37 mouse cellular contexts compared by ENCODE assay signal in the genomic region with DNA sequence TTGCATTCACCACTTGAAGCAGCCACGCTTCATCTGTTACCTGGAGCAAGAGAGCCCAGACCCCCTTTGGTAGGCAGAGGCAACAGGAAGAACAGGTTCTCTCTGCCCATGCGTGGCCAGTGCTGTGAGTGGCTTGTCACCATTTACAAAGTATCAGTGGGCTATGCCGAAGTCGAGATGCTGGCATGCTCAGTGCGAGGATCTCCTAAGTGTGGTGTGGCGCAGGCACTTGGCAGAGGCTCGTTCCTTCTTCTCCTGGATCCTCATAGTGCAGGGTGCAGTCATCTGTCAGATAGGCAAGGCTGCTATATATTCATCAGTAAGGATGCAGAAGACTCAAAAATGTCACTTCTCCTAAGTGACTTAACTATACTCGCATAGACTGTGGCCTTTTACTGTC. TPM values are rescaled to one million over a fixed set of nuclear protein-coding genes. Genes with fewer than 3 reads are reported as not detected.
DNase-seq lines count a peak whose midpoint lies in the region; ATAC-seq and TF ChIP-seq lines count a peak whose summit lies in the region.
"Had no signal": no experiment of that assay in that cellular context is flagged by ENCODE, and none has a peak within 500 bp of the region (broad histone marks: within the 10 kb centered on the region; RNA-seq: fewer than 3 reads in every experiment).

No protein-coding gene starts in this region.

- no peak for DNase-seq in forebrain, postnatal 0 days
- DNase-seq in left cerebral cortex, adult 2 months (ENCODE audit: extremely low spot score in 1 of 2, low spot score in 2 of 2): no peak
- no peak for DNase-seq in left cerebral cortex, adult 11 months (ENCODE audit: low spot score)
- DNase-seq in thymus, postnatal 25 days: no peak
- DNase-seq: adrenal gland, postnatal 10 days; adrenal gland, postnatal 36 days; B cell, adult 2 months; cerebellum, adult 11 months; cerebellum, adult 2 months; cerebellum, adult 9-11 months; cerebellum, postnatal 25 days; embryo, embryonic 11 days; gastrocnemius, postnatal 10 days; gastrocnemius, postnatal 36 days; heart, adult 2 months; heart, postnatal 14 days; heart, postnatal 4 days had no signal

- H3K36me3 ChIP-seq in forebrain, postnatal 0 days (ENCODE audit: insufficient read depth): peaks cover 18% of the 10 kb centered on the region
- H3K36me3 ChIP-seq in forebrain, embryonic 16.5 days (ENCODE audit: control insufficient read depth, insufficient read depth): peaks cover 7% of the 10 kb centered on the region; the same call in 1 of the 2 replicates
- H3K36me3 ChIP-seq: embryonic facial prominence, embryonic 10.5 days; G1E; heart, embryonic 10.5 days; heart, embryonic 13.5 days had no signal

- no peaks in the 10 kb centered on the region for H3K9me3 ChIP-seq in forebrain, postnatal 0 days (ENCODE audit: low read length)
- no peaks in the 10 kb centered on the region for H3K9me3 ChIP-seq in forebrain, embryonic 16.5 days (ENCODE audit: control insufficient read depth, low read length)
- H3K9me3 ChIP-seq: embryonic facial prominence, embryonic 10.5 days; embryonic facial prominence, embryonic 13.5 days; G1E; heart, embryonic 10.5 days; heart, embryonic 13.5 days had no signal

- peak overlapping the region; percentile 21; the same call in 1 of the 2 replicates for H3K27ac ChIP-seq in forebrain, postnatal 0 days (ENCODE audit: low read depth, low read length)
- no peak overlapping the region for H3K27ac ChIP-seq in forebrain, embryonic 16.5 days (ENCODE audit: low read length)
- peak overlapping the region; percentile 60 for H3K27ac ChIP-seq in left cerebral cortex, adult 2 months
- H3K27ac ChIP-seq in cortical plate, adult 2 months (ENCODE audit: insufficient read depth, low read length): peak overlapping the region; percentile 84
- H3K27ac ChIP-seq: embryonic facial prominence, embryonic 10.5 days; embryonic facial prominence, embryonic 13.5 days; heart, adult 2 months; heart, embryonic 10.5 days; heart, embryonic 13.5 days; hindbrain, embryonic 14.5 days; hindbrain, postnatal 0 days had no signal

- H3K4me3 ChIP-seq in forebrain, postnatal 0 days (ENCODE audit: low read depth, low read length): no peak overlapping the region
- H3K4me3 ChIP-seq in forebrain, embryonic 16.5 days (replicated peaks; ENCODE audit: low read length): no peak overlapping the region
- H3K4me3 ChIP-seq in left cerebral cortex, adult 2 months: no peak overlapping the region
- no peak overlapping the region for H3K4me3 ChIP-seq in cortical plate, adult 2 months (ENCODE audit: insufficient read depth, low read length)
- H3K4me3 ChIP-seq: embryonic facial prominence, embryonic 10.5 days; embryonic facial prominence, embryonic 13.5 days; heart, adult 2 months; heart, embryonic 10.5 days; heart, embryonic 13.5 days had no signal

- intact Hi-C loops in left cerebral cortex, adult 2 months (cut with DNase I): loop anchor here (5.0 kb wide), 1 partner anchor 247 kb away; no protein-coding TSS in a partner anchor

- H3K9ac ChIP-seq in forebrain, postnatal 0 days: no peak overlapping the region
- H3K9ac ChIP-seq in forebrain, embryonic 16.5 days (replicated peaks; ENCODE audit: low read depth, low read length): no peak overlapping the region
- H3K9ac ChIP-seq: embryonic facial prominence, embryonic 13.5 days; heart, embryonic 13.5 days; hindbrain, embryonic 14.5 days had no signal

- no peak for TF ChIP-seq POLR2A in cortical plate, adult 2 months (IDR thresholded peaks at IDR 0.05; ENCODE audit: extremely low read depth, insufficient read depth, low read length)

- 0 out of 2 replicates have a peak, but pooled peaks cover 4% of the 10 kb centered on the region for H3K4me1 ChIP-seq in forebrain, postnatal 0 days (ENCODE audit: insufficient read depth)
- H3K4me1 ChIP-seq in forebrain, embryonic 16.5 days (replicated peaks; ENCODE audit: control insufficient read depth, insufficient read depth, low read length): peaks cover 4% of the 10 kb centered on the region; the same call in 1 of the 2 replicates
- H3K4me1 ChIP-seq in cortical plate, adult 2 months (ENCODE audit: control insufficient read depth, insufficient read depth, low read length): peaks cover 15% of the 10 kb centered on the region
- H3K4me1 ChIP-seq: embryonic facial prominence, embryonic 10.5 days; embryonic facial prominence, embryonic 13.5 days; heart, embryonic 10.5 days; heart, embryonic 13.5 days had no signal

- H3K4me2 ChIP-seq in forebrain, postnatal 0 days (ENCODE audit: low read depth): no peak overlapping the region
- no peak overlapping the region for H3K4me2 ChIP-seq in forebrain, embryonic 16.5 days (ENCODE audit: low read length)
- H3K4me2 ChIP-seq: embryonic facial prominence, embryonic 13.5 days; heart, embryonic 13.5 days; hindbrain, embryonic 14.5 days had no signal

- ATAC-seq in forebrain, postnatal 0 days: no peak
- no peak for ATAC-seq in forebrain, embryonic 16.5 days
- ATAC-seq: forebrain, embryonic 14.5 days; hindbrain, postnatal 0 days; inflammation-experienced regulatory T-cells, adult 6 months; intestine, embryonic 16.5 days; Patski had no signal

- H3K27me3 ChIP-seq in forebrain, postnatal 0 days (ENCODE audit: insufficient read depth, low read length): no peaks in the 10 kb centered on the region
- H3K27me3 ChIP-seq in forebrain, embryonic 16.5 days (replicated peaks; ENCODE audit: control insufficient read depth, insufficient read depth, low read length): no peaks in the 10 kb centered on the region
- H3K27me3 ChIP-seq: CH12.LX; embryonic facial prominence, embryonic 13.5 days; heart, embryonic 13.5 days; Patski had no signal

- TF ChIP-seq CTCF in forebrain, postnatal 0 days (IDR thresholded peaks at IDR 0.05; ENCODE audit: low read depth): no peak
- TF ChIP-seq CTCF in left cerebral cortex, adult 2 months (IDR thresholded peaks at IDR 0.05): no peak
- TF ChIP-seq CTCF in cortical plate, adult 2 months (IDR thresholded peaks at IDR 0.05; ENCODE audit: extremely low read depth, insufficient read depth, low read length): no peak

- WGBS in forebrain, postnatal 0 days: 88% methylated on average over 8 of the region's 8 CpGs
- WGBS in forebrain, embryonic 16.5 days: 89% methylated on average over 8 of the region's 8 CpGs

RNA-seq across cellular contexts. Expression of a gene that starts 32.9 kb away (rescaled TPM):
- 1.4 and 2.8 TPM in 2 replicates for total RNA-seq in forebrain, postnatal 0 days (2014; rRNA removed)
- 1.6 and 2.0 TPM in 2 replicates for polyA plus RNA-seq in forebrain, postnatal 0 days (2015; fragmentation: Nextera tagmentation; extraction: Ambion mirVana)
- polyA plus RNA-seq in forebrain, embryonic 16.5 days (2015; fragmentation: Nextera tagmentation; extraction: Ambion mirVana): 1.0 and 1.2 TPM in 2 replicates
- total RNA-seq in left cerebral cortex, adult 2 months (2021): under 1 TPM in 1 of 2 experiments, not detected in 1; 0.77 TPM
- 0.95 and 1.0 TPM in 2 replicates for polyA plus RNA-seq in cortical plate, adult 2 months (2012; rRNA removed)
- total RNA-seq: adrenal gland, adult 18-20 months; adrenal gland, postnatal 10 days; CH12.LX; common myeloid progenitor, adult 5-6 weeks; G1E; gastrocnemius, adult 18-20 months; gastrocnemius, postnatal 36 days; granulocyte monocyte progenitor cell, adult 5-6 weeks; heart, adult 2 months; heart, postnatal 14 days; heart, postnatal 4 days had no signal
- polyA plus RNA-seq: embryonic facial prominence, embryonic 10.5 days; forebrain, embryonic 11.5 days; G1E; heart, embryonic 10.5 days; heart, embryonic 13.5 days; hindbrain, embryonic 11.5 days; inflammation-experienced regulatory T-cells, adult 6 months had no signal

RNA-seq across cellular contexts. Expression of a gene that starts 58.1 kb away (rescaled TPM):
- total RNA-seq in forebrain, postnatal 0 days (2014; rRNA removed): 8.1 and 11.2 TPM in 2 replicates
- polyA plus RNA-seq in forebrain, postnatal 0 days (2015; fragmentation: Nextera tagmentation; extraction: Ambion mirVana): 7.2 and 8.2 TPM in 2 replicates
- polyA plus RNA-seq in forebrain, embryonic 16.5 days (2015; fragmentation: Nextera tagmentation; extraction: Ambion mirVana): 13.0 and 13.6 TPM in 2 replicates
- 1 to 10 TPM; 5.8 to 6.3 TPM for total RNA-seq in left cerebral cortex, adult 2 months (2021)
- 6.0 and 7.2 TPM in 2 replicates for polyA plus RNA-seq in cortical plate, adult 2 months (2012; rRNA removed)
